Mouse (Mus musculus): Measurements from ENCODE around the gene Gm16253. TPM values are rescaled to one million over a fixed set of nuclear protein-coding genes. Genes with fewer than 3 reads are reported as not detected.

Gm16253 gene
- polyA plus RNA-seq, 1 experiment = not detected

DNA sequence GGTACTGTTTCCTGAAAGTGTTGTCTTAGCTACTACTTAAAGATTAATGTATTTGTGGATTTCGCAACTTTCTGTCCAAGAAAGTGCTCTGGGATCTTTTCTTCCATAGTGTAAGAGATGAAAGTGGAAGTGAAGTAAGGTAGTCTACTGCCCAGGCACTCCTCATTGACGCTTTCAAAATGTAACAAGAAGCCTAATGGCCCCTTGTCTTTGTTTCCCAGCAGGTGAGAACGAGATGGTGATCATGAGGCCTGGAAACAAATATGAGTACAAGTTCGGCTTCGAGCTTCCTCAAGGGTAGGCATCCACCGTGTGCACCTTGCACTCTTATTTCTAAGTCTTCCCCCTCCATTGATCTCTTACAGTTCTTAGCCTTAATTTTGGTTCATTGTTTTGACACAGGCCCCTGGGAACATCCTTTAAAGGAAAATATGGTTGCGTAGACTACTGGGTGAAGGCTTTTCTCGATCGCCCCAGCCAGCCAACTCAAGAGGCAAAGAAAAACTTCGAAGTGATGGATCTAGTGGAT, 18.1 kb upstream of the Gm16253 start:
- H3K27ac ChIP-seq (ENCODE audit: control insufficient read depth, insufficient read depth, low read depth, low read length, poor library complexity) = peak overlapping the region; percentile 93
- TF ChIP-seq CTCF (IDR thresholded peaks at IDR 0.05; ENCODE audit: control insufficient read depth, insufficient read depth, low read length) = no peak
- TF ChIP-seq POLR2A (IDR thresholded peaks at IDR 0.05; ENCODE audit: borderline replicate concordance, control insufficient read depth, low read depth, low read length) = no peak
- peak overlapping the region; percentile 92 for H3K4me3 ChIP-seq (replicated peaks; ENCODE audit: control insufficient read depth, low read depth, low read length)
- H3K4me1 ChIP-seq (ENCODE audit: control insufficient read depth, insufficient read depth, low read length) = peaks cover 3% of the 10 kb centered on the region
- WGBS = 2% methylated on average over 10 of the region's 10 CpGs

GRCm38 (mm10) chr3:96559398-96559910, 17.3 kb upstream of the Gm16253 start:
- Histone ChIP-seq H3K4me1 (ENCODE audit: control insufficient read depth, insufficient read depth, low read length) (peaks cover 5% of the 10 kb centered on the region), H3K27ac (ENCODE audit: control insufficient read depth, insufficient read depth, low read depth, low read length, poor library complexity) (peak overlapping the region; percentile 7; the same call in 1 of the 2 replicates), H3K4me3 (replicated peaks; ENCODE audit: control insufficient read depth, low read depth, low read length) (peak overlapping the region; percentile 92)
- WGBS = 2% methylated on average over 12 of the region's 12 CpGs
- TF ChIP-seq CTCF (IDR thresholded peaks at IDR 0.05; ENCODE audit: control insufficient read depth, insufficient read depth, low read length) = peak; percentile 18; the same call in 1 of the 2 replicates
- TF ChIP-seq POLR2A (IDR thresholded peaks at IDR 0.05; ENCODE audit: borderline replicate concordance, control insufficient read depth, low read depth, low read length) = no peak

DNA sequence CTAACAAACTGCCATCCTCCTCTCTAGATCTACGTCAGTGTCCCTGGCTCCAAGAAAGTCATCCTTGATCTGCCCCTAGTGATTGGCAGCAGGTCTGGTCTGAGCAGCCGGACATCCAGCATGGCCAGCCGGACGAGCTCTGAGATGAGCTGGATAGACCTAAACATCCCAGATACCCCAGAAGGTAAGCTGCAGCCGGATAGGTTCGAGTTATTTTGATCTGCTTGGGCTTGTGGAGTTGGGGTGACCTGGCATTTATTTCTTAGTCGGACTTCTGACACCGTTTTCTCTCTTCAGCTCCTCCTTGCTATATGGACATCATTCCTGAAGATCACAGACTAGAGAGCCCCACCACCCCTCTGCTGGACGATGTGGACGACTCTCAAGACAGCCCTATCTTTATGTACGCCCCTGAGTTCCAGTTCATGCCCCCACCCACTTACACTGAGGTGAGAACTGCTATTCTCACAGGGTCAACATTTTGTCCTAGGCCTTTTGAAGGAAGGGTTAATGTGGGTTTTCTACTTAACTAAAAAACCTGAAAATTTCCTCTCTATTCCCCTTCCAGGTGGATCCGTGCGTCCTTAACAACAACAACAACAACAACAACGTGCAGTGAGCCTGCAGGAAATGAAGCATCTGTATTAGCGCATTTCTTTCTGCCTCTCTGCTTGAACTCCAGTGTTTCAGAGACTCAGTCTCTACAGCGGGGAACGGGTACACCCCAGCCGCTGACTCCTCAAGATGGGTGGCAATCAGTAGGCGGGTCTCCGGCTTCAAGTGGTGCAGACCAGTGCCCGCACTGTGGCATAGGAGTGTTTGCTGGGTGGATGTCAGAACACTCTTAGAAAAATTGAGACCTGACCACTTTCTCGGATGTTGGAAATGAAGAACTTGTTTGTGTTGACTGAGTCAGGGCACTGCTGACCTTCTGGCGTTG, 16.6 kb upstream of the Gm16253 start:
- TF ChIP-seq POLR2A (IDR thresholded peaks at IDR 0.05; ENCODE audit: borderline replicate concordance, control insufficient read depth, low read depth, low read length) (no peak), CTCF (IDR thresholded peaks at IDR 0.05; ENCODE audit: control insufficient read depth, insufficient read depth, low read length) (no peak)

DNA sequence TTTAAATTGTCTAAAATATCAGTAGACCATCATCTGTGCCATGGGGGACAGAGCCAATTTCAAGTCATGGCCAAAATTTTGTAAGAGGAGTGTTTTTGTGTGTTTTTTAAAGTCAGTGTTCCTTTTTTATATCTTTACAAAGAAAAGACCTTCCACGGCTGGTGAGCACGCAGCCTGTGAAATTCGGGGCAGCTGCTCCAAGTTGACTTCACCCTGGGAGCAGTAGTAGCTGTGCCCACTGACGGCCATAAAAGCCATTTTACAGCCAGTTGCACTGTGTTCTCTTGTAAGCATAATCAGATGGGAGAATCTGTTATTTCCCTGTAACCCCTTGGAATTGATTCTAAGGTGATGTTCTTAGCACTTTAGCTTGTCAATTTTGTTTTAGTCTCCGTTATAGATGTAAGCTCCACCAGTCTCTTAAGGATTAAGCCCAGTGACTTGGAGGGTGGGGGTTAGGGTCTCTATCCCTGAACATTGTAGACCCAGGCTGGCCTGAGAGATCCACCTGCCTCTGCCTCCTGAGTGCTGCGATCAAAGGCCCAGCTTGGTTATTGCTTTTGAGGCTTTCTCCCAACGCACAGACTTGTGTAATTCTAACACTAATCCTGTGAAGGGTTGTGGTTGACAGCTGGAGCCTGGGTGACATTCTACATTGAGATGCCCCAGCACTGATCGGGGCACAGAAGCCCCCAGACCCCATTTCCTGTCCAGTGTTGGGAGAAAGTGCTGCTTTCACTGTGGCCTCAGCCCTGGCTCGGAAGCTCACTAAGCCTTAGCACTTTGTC, 15.7 kb upstream of the Gm16253 start:
- Histone ChIP-seq H3K4me1 (ENCODE audit: control insufficient read depth, insufficient read depth, low read length) (peaks cover 6% of the 10 kb centered on the region), H3K27ac (ENCODE audit: control insufficient read depth, insufficient read depth, low read depth, low read length, poor library complexity) (peak overlapping the region; percentile 27; the same call in 1 of the 2 replicates), H3K4me3 (replicated peaks; ENCODE audit: control insufficient read depth, low read depth, low read length) (peak overlapping the region; percentile 92)
- TF ChIP-seq POLR2A (IDR thresholded peaks at IDR 0.05; ENCODE audit: borderline replicate concordance, control insufficient read depth, low read depth, low read length) = no peak
- TF ChIP-seq CTCF (IDR thresholded peaks at IDR 0.05; ENCODE audit: control insufficient read depth, insufficient read depth, low read length) = no peak
- WGBS = 20% methylated on average over 9 of the region's 9 CpGs

More for the DNA sequence above, 16.6 kb upstream of the Gm16253 start:
- Histone ChIP-seq H3K27ac (ENCODE audit: control insufficient read depth, insufficient read depth, low read depth, low read length, poor library complexity) (peak overlapping the region; percentile 19), H3K4me1 (ENCODE audit: control insufficient read depth, insufficient read depth, low read length) (peaks cover 6% of the 10 kb centered on the region), H3K4me3 (replicated peaks; ENCODE audit: control insufficient read depth, low read depth, low read length) (peak overlapping the region; percentile 92)
- WGBS = 7% methylated on average over 23 of the region's 23 CpGs

DNA sequence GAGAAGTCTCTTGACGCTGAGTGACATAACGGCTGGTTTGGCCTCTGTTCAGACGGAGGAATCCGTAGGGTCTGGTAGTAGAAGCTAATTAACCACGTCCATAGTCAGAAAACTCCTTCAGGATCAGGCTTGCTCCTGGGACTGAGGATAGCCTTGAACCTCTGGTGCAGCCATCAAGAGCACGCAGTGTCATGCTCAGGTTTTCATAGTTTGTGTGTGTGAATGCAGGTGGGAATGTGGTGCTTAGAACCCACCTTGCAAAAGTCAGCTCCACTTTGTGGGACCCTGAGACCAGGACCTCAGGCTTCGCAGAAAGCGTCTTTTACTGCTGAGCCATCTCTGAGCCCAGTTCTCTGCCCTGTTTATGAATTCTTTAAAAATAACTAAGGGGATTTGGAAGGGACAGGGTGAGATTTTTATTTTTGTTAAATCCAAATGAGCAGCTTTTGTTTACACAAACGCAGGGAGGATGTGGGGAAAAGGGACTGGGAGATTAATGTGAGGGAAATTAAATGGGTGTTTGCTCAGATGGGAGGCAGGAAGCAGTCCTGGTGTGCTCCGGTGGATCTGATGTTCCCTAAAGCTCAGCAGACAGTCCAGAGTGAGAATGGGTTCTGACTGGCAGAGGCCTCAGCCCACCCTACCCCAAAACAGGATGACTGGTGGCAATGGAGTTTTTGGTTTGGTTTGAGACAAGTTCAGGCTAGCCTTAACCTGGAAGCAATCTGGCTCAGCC, 14.7 kb upstream of the Gm16253 start:
- no peak overlapping the region for H3K27ac ChIP-seq (ENCODE audit: control insufficient read depth, insufficient read depth, low read depth, low read length, poor library complexity)
- peaks cover 8% of the 10 kb centered on the region for H3K4me1 ChIP-seq (ENCODE audit: control insufficient read depth, insufficient read depth, low read length)
- TF ChIP-seq POLR2A (IDR thresholded peaks at IDR 0.05; ENCODE audit: borderline replicate concordance, control insufficient read depth, low read depth, low read length) (no peak), CTCF (IDR thresholded peaks at IDR 0.05; ENCODE audit: control insufficient read depth, insufficient read depth, low read length) (no peak)
- whole genome bisulfite sequencing = 31% methylated on average over 10 of the region's 10 CpGs
- H3K4me3 ChIP-seq (replicated peaks; ENCODE audit: control insufficient read depth, low read depth, low read length) = peak overlapping the region; percentile 19

GRCm38 (mm10) chr3:96563267-96563666, 13.5 kb upstream of the Gm16253 start:
- WGBS = 41% methylated on average over 8 of the region's 8 CpGs
- H3K4me1 ChIP-seq (ENCODE audit: control insufficient read depth, insufficient read depth, low read length) = peaks cover 8% of the 10 kb centered on the region
- H3K4me3 ChIP-seq (replicated peaks; ENCODE audit: control insufficient read depth, low read depth, low read length) = no peak overlapping the region
- H3K27ac ChIP-seq (ENCODE audit: control insufficient read depth, insufficient read depth, low read depth, low read length, poor library complexity) = no peak overlapping the region
- TF ChIP-seq CTCF (IDR thresholded peaks at IDR 0.05; ENCODE audit: control insufficient read depth, insufficient read depth, low read length) (no peak), POLR2A (IDR thresholded peaks at IDR 0.05; ENCODE audit: borderline replicate concordance, control insufficient read depth, low read depth, low read length) (no peak)

GRCm38 (mm10) chr3:96563911-96564632, 12.7 kb upstream of the Gm16253 start:
- Histone ChIP-seq H3K4me3 (replicated peaks; ENCODE audit: control insufficient read depth, low read depth, low read length) (no peak overlapping the region), H3K27ac (ENCODE audit: control insufficient read depth, insufficient read depth, low read depth, low read length, poor library complexity) (peak overlapping the region; percentile 64), H3K4me1 (ENCODE audit: control insufficient read depth, insufficient read depth, low read length) (peaks cover 8% of the 10 kb centered on the region)
- TF ChIP-seq POLR2A (IDR thresholded peaks at IDR 0.05; ENCODE audit: borderline replicate concordance, control insufficient read depth, low read depth, low read length) (no peak), CTCF (IDR thresholded peaks at IDR 0.05; ENCODE audit: control insufficient read depth, insufficient read depth, low read length) (no peak)
- WGBS = 23% methylated on average over 10 of the region's 10 CpGs

Data from bone marrow, adult 2 months (tissue).